Mouse (Mus musculus) forebrain, embryonic 15.5 days (tissue): ENCODE measurements at regions not wholly inside any gene's neighbourhood (a gene's known extent, or its start where the extent isn't known, plus 50 kb on each side); places are given as distances from the start of the nearest gene placed in this dataset.

Experiments used
- ATAC-seq: fragments of 200-750 bp; cut with Nextera tagmentation; replicated peaks from 2 replicates; pipeline ENCODE4 v1.8.0; 2017; ENCODE audit warnings: mild to moderate bottlenecking, moderate TSS enrichment, moderate library complexity
- H3K27ac ChIP-seq: fragments of 300-500 bp; sonication (generic); replicated peaks from 2 replicates; pipeline ENCODE4 v1.5.1; 2015; ENCODE audit warnings: mild to moderate bottlenecking, inconsistent platforms
- H3K27me3 ChIP-seq: fragments of 300-500 bp; sonication (generic); 2 replicates; pipeline ENCODE4 v1.6.1; 2015; ENCODE audit warnings: inconsistent platforms
- H3K36me3 ChIP-seq: fragments of 300-500 bp; sonication (generic); 2 replicates; pipeline ENCODE4 v1.6.1; 2015; ENCODE audit warnings: mild to moderate bottlenecking, inconsistent platforms
- H3K4me1 ChIP-seq: fragments of 300-500 bp; sonication (generic); 2 replicates; pipeline ENCODE4 v1.6.1; 2015; ENCODE audit warnings: inconsistent platforms
- H3K4me2 ChIP-seq: fragments of 300-500 bp; sonication (generic); replicated peaks from 2 replicates; pipeline ENCODE4 v1.6.1; 2015; ENCODE audit warnings: mild to moderate bottlenecking, inconsistent platforms
- H3K4me3 ChIP-seq: fragments of 300-500 bp; sonication (generic); 2 replicates; pipeline ENCODE4 v1.5.1; 2015; ENCODE audit warnings: mild to moderate bottlenecking, inconsistent platforms
- H3K9ac ChIP-seq: fragments of 300-500 bp; sonication (generic); replicated peaks from 2 replicates; pipeline ENCODE4 v1.6.1; 2015; ENCODE audit warnings: mild to moderate bottlenecking, inconsistent platforms
- H3K9me3 ChIP-seq: fragments of 300-500 bp; sonication (generic); 2 replicates; pipeline ENCODE4 v1.6.1; 2016; ENCODE audit warnings: inconsistent platforms
- WGBS: fragments of 180-500 bp; shearing (Covaris S2); methylation state at CpG from one replicate; pipeline ENCODE4 v1.1.7; 2015; ENCODE audit warnings: mixed read lengths; 5-methylcytosine and 5-hydroxymethylcytosine counted together

- Histone ChIP-seq H3K4me2 (no peak overlapping the region), H3K4me3 (no peak overlapping the region), H3K9ac (no peak overlapping the region), H3K27ac (no peak overlapping the region), H3K4me1 (no peaks in the 10 kb centered on the region), H3K9me3 (no peaks in the 10 kb centered on the region), H3K36me3 (no peaks in the 10 kb centered on the region), H3K27me3 (no peaks in the 10 kb centered on the region)
- ATAC-seq, result no peak
These were observed 2004.1 kb upstream of the Gm8797 start for GRCm38 (mm10) chr3:3746542-3746941.

GRCm38 (mm10) chr3:3751596-3752251 lies 1998.9 kb upstream of the Gm8797 start:
- Histone ChIP-seq H3K9me3 (no peaks in the 10 kb centered on the region), H3K9ac (no peak overlapping the region), H3K4me2 (no peak overlapping the region), H3K36me3 (no peaks in the 10 kb centered on the region), H3K4me1 (no peaks in the 10 kb centered on the region), H3K4me3 (no peak overlapping the region), H3K27me3 (no peaks in the 10 kb centered on the region), H3K27ac (no peak overlapping the region)
- 9% methylated on average over 5 of the region's 5 CpGs for WGBS
- ATAC-seq, result peak; percentile 73

GRCm38 (mm10) chr3:3761346-3761745 lies 1989.3 kb upstream of the Gm8797 start:
- no peak overlapping the region for H3K4me3 ChIP-seq
- no peaks in the 10 kb centered on the region for H3K4me1 ChIP-seq
- H3K9me3 ChIP-seq, result no peaks in the 10 kb centered on the region
- no peak for ATAC-seq
- H3K36me3 ChIP-seq, result no peaks in the 10 kb centered on the region
- H3K27ac ChIP-seq, result no peak overlapping the region
- WGBS, result 82% methylated on average over 1 of the region's 1 CpGs
- no peaks in the 10 kb centered on the region for H3K27me3 ChIP-seq
- no peak overlapping the region for H3K9ac ChIP-seq
- no peak overlapping the region for H3K4me2 ChIP-seq

GRCm38 (mm10) chr3:3784200-3784599 lies 1966.4 kb upstream of the Gm8797 start:
- Histone ChIP-seq H3K36me3 (no peaks in the 10 kb centered on the region), H3K27me3 (no peaks in the 10 kb centered on the region), H3K27ac (no peak overlapping the region), H3K4me2 (no peak overlapping the region), H3K9me3 (no peaks in the 10 kb centered on the region), H3K9ac (no peak overlapping the region), H3K4me1 (no peaks in the 10 kb centered on the region), H3K4me3 (no peak overlapping the region)
- 62% methylated on average over 3 of the region's 3 CpGs for WGBS
- peak; percentile 78; the same call in 1 of the 2 replicates for ATAC-seq

- H3K36me3 ChIP-seq, result no peaks in the 10 kb centered on the region
- H3K9ac ChIP-seq, result no peak overlapping the region
- no peak overlapping the region for H3K27ac ChIP-seq
- no peak overlapping the region for H3K4me3 ChIP-seq
- H3K4me1 ChIP-seq, result no peaks in the 10 kb centered on the region
- no peaks in the 10 kb centered on the region for H3K27me3 ChIP-seq
- H3K4me2 ChIP-seq, result no peak overlapping the region
- 62% methylated on average over 2 of the region's 2 CpGs for WGBS
- H3K9me3 ChIP-seq, result no peaks in the 10 kb centered on the region
- no peak for ATAC-seq
These were observed 1964.6 kb upstream of the Gm8797 start for GRCm38 (mm10) chr3:3786039-3786438.

GRCm38 (mm10) chr3:3807821-3808220 lies 1942.8 kb upstream of the Gm8797 start:
- Histone ChIP-seq H3K36me3 (no peaks in the 10 kb centered on the region), H3K4me3 (no peak overlapping the region), H3K27me3 (no peaks in the 10 kb centered on the region), H3K4me1 (no peaks in the 10 kb centered on the region), H3K4me2 (no peak overlapping the region), H3K27ac (no peak overlapping the region), H3K9ac (no peak overlapping the region), H3K9me3 (no peaks in the 10 kb centered on the region)
- ATAC-seq, result no peak
- WGBS, result 90% methylated on average over 1 of the region's 1 CpGs

GRCm38 (mm10) chr3:3829020-3829419 lies 1921.6 kb upstream of the Gm8797 start:
- no peak overlapping the region for H3K4me2 ChIP-seq
- no peak overlapping the region for H3K9ac ChIP-seq
- H3K4me3 ChIP-seq, result no peak overlapping the region
- ATAC-seq, result no peak
- 0 out of 2 replicates have a peak, but pooled peaks cover 4% of the 10 kb centered on the region for H3K4me1 ChIP-seq
- no peaks in the 10 kb centered on the region for H3K27me3 ChIP-seq
- no peaks in the 10 kb centered on the region for H3K9me3 ChIP-seq
- no peaks in the 10 kb centered on the region for H3K36me3 ChIP-seq
- no peak overlapping the region for H3K27ac ChIP-seq
- 78% methylated on average over 4 of the region's 4 CpGs for WGBS

- peak; percentile 94 for ATAC-seq
- 36% methylated on average over 7 of the region's 7 CpGs for WGBS
- H3K4me3 ChIP-seq, result no peak overlapping the region
- 0 out of 2 replicates have a peak, but pooled peaks cover 4% of the 10 kb centered on the region for H3K4me1 ChIP-seq
- no peaks in the 10 kb centered on the region for H3K9me3 ChIP-seq
- no peak overlapping the region for H3K4me2 ChIP-seq
- H3K36me3 ChIP-seq, result no peaks in the 10 kb centered on the region
- H3K9ac ChIP-seq, result no peak overlapping the region
- no peaks in the 10 kb centered on the region for H3K27me3 ChIP-seq
- H3K27ac ChIP-seq, result no peak overlapping the region
These were observed 1919.0 kb upstream of the Gm8797 start for GRCm38 (mm10) chr3:3831411-3832286.
